7 mouse cellular contexts compared by ENCODE assay signal in the genomic region with DNA sequence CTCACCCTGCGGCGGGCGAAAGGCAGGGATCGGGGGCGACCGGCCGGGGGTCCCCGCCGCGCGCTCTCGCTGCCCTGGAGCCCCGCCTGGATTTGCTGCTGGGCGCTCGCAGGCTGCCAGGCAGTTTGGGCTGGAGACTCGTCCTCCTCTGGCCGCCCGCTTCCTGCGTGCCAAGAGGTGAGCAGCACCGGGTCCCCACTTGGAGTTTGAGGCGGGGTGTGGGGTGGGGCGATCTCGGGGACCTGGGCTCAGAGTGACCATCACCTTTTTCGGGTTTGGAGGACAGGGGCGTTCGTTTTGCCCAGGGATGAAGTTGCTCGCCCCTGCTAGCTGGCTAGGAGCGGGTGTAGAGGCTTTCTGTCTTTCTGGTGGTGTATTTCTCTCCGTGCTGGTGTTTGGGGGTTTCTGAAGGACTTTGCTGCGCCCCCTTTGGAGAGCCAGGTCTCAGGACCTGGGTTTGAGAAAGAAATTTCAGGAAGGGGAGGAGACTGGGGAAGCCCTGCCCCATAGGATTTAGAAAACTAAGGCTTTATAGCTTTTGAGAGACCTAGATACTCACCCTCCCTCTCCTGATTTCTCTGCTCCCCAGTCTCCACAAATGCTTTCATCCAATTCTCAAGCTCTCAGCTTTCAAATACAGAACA. TPM values are rescaled to one million over a fixed set of nuclear protein-coding genes. Genes with fewer than 3 reads are reported as not detected.
DNase-seq lines count a peak whose midpoint lies in the region; ATAC-seq and TF ChIP-seq lines count a peak whose summit lies in the region.

No protein-coding gene starts in this region.

- 2% methylated on average over 30 of the region's 30 CpGs for WGBS in forebrain, embryonic 13.5 days
- under 1% methylated on average over 30 of the region's 30 CpGs for WGBS in liver, embryonic 11.5 days
- WGBS in neural tube, embryonic 14.5 days: 0% methylated on average over 27 of the region's 30 CpGs

- H3K27ac ChIP-seq in layer of hippocampus, adult 2 months: peak overlapping the region; percentile 88
- H3K27ac ChIP-seq in bone marrow macrophage, adult 2 months (ENCODE audit: insufficient read depth, low read depth, low read length): no peak overlapping the region
- peak overlapping the region; percentile 86 for H3K27ac ChIP-seq in forebrain, embryonic 13.5 days
- H3K27ac ChIP-seq in liver, embryonic 11.5 days (ENCODE audit: low read depth, low read length): no peak overlapping the region
- H3K27ac ChIP-seq in neural tube, embryonic 14.5 days (ENCODE audit: low read depth, low read length): peak overlapping the region; percentile 91

- ATAC-seq in forebrain, embryonic 13.5 days: no peak; the same call in 1 of the 2 replicates
- ATAC-seq in liver, embryonic 11.5 days (replicated peaks; ENCODE audit: low FRiP score): peak; percentile 48
- ATAC-seq in neural tube, embryonic 14.5 days (ENCODE audit: low read depth): no peak; the same call in none of the 2 replicates

- H3K36me3 ChIP-seq in forebrain, embryonic 13.5 days (ENCODE audit: poor library complexity, severe bottlenecking): no peaks in the 10 kb centered on the region
- H3K36me3 ChIP-seq in liver, embryonic 11.5 days (ENCODE audit: control insufficient read depth, insufficient read depth, low read length): no peaks in the 10 kb centered on the region
- no peaks in the 10 kb centered on the region for H3K36me3 ChIP-seq in neural tube, embryonic 14.5 days (ENCODE audit: control insufficient read depth, insufficient read depth, low read length)

- peak overlapping the region; percentile 87 for H3K4me3 ChIP-seq in layer of hippocampus, adult 2 months
- H3K4me3 ChIP-seq in bone marrow macrophage, adult 2 months (ENCODE audit: insufficient read depth, low read length): peak overlapping the region; percentile 68
- H3K4me3 ChIP-seq in forebrain, embryonic 13.5 days: peak overlapping the region; percentile 72
- H3K4me3 ChIP-seq in liver, embryonic 11.5 days (ENCODE audit: low read depth, low read length): peak overlapping the region; percentile 64
- H3K4me3 ChIP-seq in neural tube, embryonic 14.5 days (ENCODE audit: low read depth, low read length): peak overlapping the region; percentile 67

- peak overlapping the region; percentile 85 for H3K4me2 ChIP-seq in forebrain, embryonic 13.5 days
- H3K4me2 ChIP-seq in liver, embryonic 11.5 days: peak overlapping the region; percentile 94
- H3K4me2 ChIP-seq in neural tube, embryonic 14.5 days (ENCODE audit: low read depth, low read length): peak overlapping the region; percentile 75

- no peaks in the 10 kb centered on the region for H3K9me3 ChIP-seq in forebrain, embryonic 13.5 days (replicated peaks)
- H3K9me3 ChIP-seq in liver, embryonic 11.5 days (ENCODE audit: control insufficient read depth, low read length): no peaks in the 10 kb centered on the region
- no peaks in the 10 kb centered on the region for H3K9me3 ChIP-seq in neural tube, embryonic 14.5 days (ENCODE audit: control insufficient read depth, low read length)

- peaks cover 7% of the 10 kb centered on the region; the same call in 1 of the 2 replicates for H3K27me3 ChIP-seq in forebrain, embryonic 13.5 days
- H3K27me3 ChIP-seq in liver, embryonic 11.5 days (replicated peaks; ENCODE audit: control insufficient read depth, insufficient read depth, low read length): peaks cover 9% of the 10 kb centered on the region; the same call in 1 of the 2 replicates
- H3K27me3 ChIP-seq in neural tube, embryonic 14.5 days (ENCODE audit: control insufficient read depth, insufficient read depth, low read length): no peaks in the 10 kb centered on the region

- no peaks in the 10 kb centered on the region for H3K4me1 ChIP-seq in bone marrow macrophage, adult 2 months (ENCODE audit: control insufficient read depth, insufficient read depth, low read length)
- peaks cover 12% of the 10 kb centered on the region; the same call in 1 of the 2 replicates for H3K4me1 ChIP-seq in forebrain, embryonic 13.5 days
- peaks cover 2% of the 10 kb centered on the region; the same call in 1 of the 2 replicates for H3K4me1 ChIP-seq in liver, embryonic 11.5 days (replicated peaks; ENCODE audit: control insufficient read depth, insufficient read depth, low read length)
- H3K4me1 ChIP-seq in neural tube, embryonic 14.5 days (ENCODE audit: control insufficient read depth, insufficient read depth, low read length): peaks cover 8% of the 10 kb centered on the region

- no peak for DNase-seq in layer of hippocampus, adult 2 months (ENCODE audit: low spot score in 2 of 2)
- no peak for DNase-seq in layer of hippocampus, adult 9-10 months (ENCODE audit: low spot score)
- DNase-seq in liver, embryonic 11.5 days (ENCODE audit: low spot score): no peak
- DNase-seq in cerebellum, postnatal 14 days: no peak

- H3K9ac ChIP-seq in forebrain, embryonic 13.5 days: peak overlapping the region; percentile 81
- peak overlapping the region; percentile 58; the same call in 1 of the 2 replicates for H3K9ac ChIP-seq in liver, embryonic 11.5 days (ENCODE audit: low read depth, low read length)
- H3K9ac ChIP-seq in neural tube, embryonic 14.5 days (replicated peaks; ENCODE audit: low read depth, low read length): peak overlapping the region; percentile 74

- TF ChIP-seq CTCF in layer of hippocampus, adult 2 months (conservative IDR thresholded peaks at IDR 0.05): no peak
- TF ChIP-seq CTCF in bone marrow macrophage, adult 2 months (IDR thresholded peaks at IDR 0.05; ENCODE audit: low read depth, low read length): no peak

- no peak for TF ChIP-seq POLR2A in bone marrow macrophage, adult 2 months (IDR thresholded peaks at IDR 0.05; ENCODE audit: borderline replicate concordance, low read depth, low read length)

RNA-seq across cellular contexts. Expression of a gene that starts 0.5 kb away (rescaled TPM):
- total RNA-seq in layer of hippocampus, adult 2 months (2021): 10 to 100 TPM; 18.1 to 21.2 TPM
- polyA plus RNA-seq in bone marrow macrophage, adult 2 months (2012; ENCODE audit: insufficient read depth, insufficient read length, missing spikeins): 0.98 and 1.1 TPM in 2 replicates
- 4.9 and 6.3 TPM in 2 replicates for polyA plus RNA-seq in forebrain, embryonic 13.5 days (2015; fragmentation: Nextera tagmentation; extraction: Ambion mirVana)
- polyA plus RNA-seq in liver, embryonic 11.5 days (2014; fragmentation: Nextera tagmentation; extraction: Ambion mirVana): 0.99 and 1.1 TPM in 2 replicates
- 38.8 and 44.2 TPM in 2 replicates for polyA plus RNA-seq in neural tube, embryonic 14.5 days (2014; fragmentation: Nextera tagmentation; extraction: Ambion mirVana)

Comparison
In these comparisons a context has a peak if more than half of its experiments do, and no peak if none do; other contexts are left out.
1. H3K27ac ChIP-seq: peak in layer of hippocampus, adult 2 months (single experiment), forebrain, embryonic 13.5 days (single experiment) and neural tube, embryonic 14.5 days (single experiment); none in bone marrow macrophage, adult 2 months (single experiment) and liver, embryonic 11.5 days (single experiment).
2. Peak in every context shown above with its lines, with median percentiles within 50 percentile points of each other: H3K4me3 ChIP-seq, H3K4me2 ChIP-seq and H3K9ac ChIP-seq.